Mouse (Mus musculus) forebrain, embryonic 14.5 days (tissue): ENCODE measurements around the gene Sar1a. TPM values are rescaled to one million over a fixed set of nuclear protein-coding genes. Genes with fewer than 3 reads are reported as not detected.

Experiments used
- ATAC-seq: fragments of 200-750 bp; cut with Nextera tagmentation; 2 replicates; pipeline ENCODE4 v1.8.0; 2017; ENCODE audit warnings: mild to moderate bottlenecking, moderate library complexity
- DNase-seq: peaks from one replicate; pipeline ENCODE4 v3.0.0-alpha.2; 2015; ENCODE audit warnings: low spot score
- H3K27ac ChIP-seq: fragments of 300-500 bp; sonication (generic); 2 replicates; pipeline ENCODE4 v1.5.1; 2014; ENCODE audit warnings: low read depth, mild to moderate bottlenecking, control low read depth, low read length, moderate library complexity
- H3K27me3 ChIP-seq: fragments of 300-500 bp; sonication (generic); replicated peaks from 2 replicates; pipeline ENCODE4 v1.6.1; 2014; ENCODE audit warnings: low read length, control low read depth, mixed read lengths; ENCODE audit not compliant: control insufficient read depth, insufficient read depth
- H3K36me3 ChIP-seq: fragments of 300-500 bp; sonication (generic); 2 replicates; pipeline ENCODE4 v1.6.1; 2014; ENCODE audit warnings: low read length, control low read depth; ENCODE audit not compliant: control insufficient read depth, insufficient read depth
- H3K4me1 ChIP-seq: fragments of 300-500 bp; sonication (generic); 2 replicates; pipeline ENCODE4 v1.6.1; 2014; ENCODE audit warnings: antibody characterized with exemption, low read length, control low read depth; ENCODE audit not compliant: control insufficient read depth, insufficient read depth
- H3K4me2 ChIP-seq: fragments of 300-500 bp; sonication (generic); 2 replicates; pipeline ENCODE4 v1.6.1; 2014; ENCODE audit warnings: mild to moderate bottlenecking, control low read depth, low read length
- H3K4me3 ChIP-seq: fragments of 300-500 bp; sonication (generic); 2 replicates; pipeline ENCODE4 v1.5.1; 2014; ENCODE audit warnings: low read depth, low read length, control low read depth
- H3K9ac ChIP-seq: fragments of 300-500 bp; sonication (generic); 2 replicates; pipeline ENCODE4 v1.6.1; 2014; ENCODE audit warnings: mild to moderate bottlenecking, low read length, control low read depth, moderate library complexity
- H3K9me3 ChIP-seq: fragments of 300-500 bp; sonication (generic); replicated peaks from 2 replicates; pipeline ENCODE4 v1.6.1; 2016; ENCODE audit warnings: low read length, control low read depth, mixed read lengths; ENCODE audit not compliant: control insufficient read depth
- WGBS: fragments of 180-500 bp; shearing (Covaris S2); extraction: QIAGEN DNeasy Blood & Tissue Kit; methylation state at CpG from one replicate; pipeline ENCODE4 v1.1.7; 2014; 5-methylcytosine and 5-hydroxymethylcytosine counted together
- polyA plus RNA-seq: library from polyadenylated mRNA; unstranded; fragments of >200 nt; fragmentation: Nextera tagmentation; extraction: Ambion mirVana; gene quantifications from 2 replicates; pipeline ENCODE4 v1.2.1, GENCODE M21; 2014

The Sar1a gene
- polyA plus RNA-seq, 1 experiment from 2014 or later = 245 TPM

DNA sequence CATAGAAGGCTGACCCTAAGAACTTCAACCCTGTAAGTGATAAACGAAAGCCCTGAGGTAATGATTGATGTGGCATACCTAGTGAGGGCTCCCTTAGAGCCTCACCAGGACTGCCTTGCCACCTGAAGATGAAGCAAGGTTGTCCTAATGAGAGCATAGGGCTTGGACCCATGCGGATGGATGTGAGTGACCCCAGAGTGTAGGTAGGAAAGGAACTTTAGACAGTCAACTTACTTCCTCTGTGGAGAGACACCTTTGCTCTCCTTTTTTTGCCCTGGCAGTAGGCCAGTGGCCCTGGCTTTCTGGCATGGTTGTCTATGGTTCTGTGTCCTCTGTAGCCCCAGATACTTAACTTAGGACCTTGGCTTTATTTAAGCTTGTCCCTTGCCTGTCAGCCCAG, 16.9 kb downstream of the Sar1a start:
- no peak overlapping the region for H3K27ac ChIP-seq
- ATAC-seq (no peak), DNase-seq (no peak)
- 91% methylated on average over 2 of the region's 2 CpGs for WGBS
- H3K9ac ChIP-seq = no peak overlapping the region
- H3K27me3 ChIP-seq = no peaks in the 10 kb centered on the region
- H3K4me2 ChIP-seq = peak overlapping the region; percentile 99
- H3K4me3 ChIP-seq = 0 out of 2 replicates have a peak overlapping the region, but pooled peaks have one; percentile 82
- H3K36me3 ChIP-seq = peaks cover 21% of the 10 kb centered on the region
- peaks cover 11% of the 10 kb centered on the region for H3K4me1 ChIP-seq
- H3K9me3 ChIP-seq = no peaks in the 10 kb centered on the region

DNA sequence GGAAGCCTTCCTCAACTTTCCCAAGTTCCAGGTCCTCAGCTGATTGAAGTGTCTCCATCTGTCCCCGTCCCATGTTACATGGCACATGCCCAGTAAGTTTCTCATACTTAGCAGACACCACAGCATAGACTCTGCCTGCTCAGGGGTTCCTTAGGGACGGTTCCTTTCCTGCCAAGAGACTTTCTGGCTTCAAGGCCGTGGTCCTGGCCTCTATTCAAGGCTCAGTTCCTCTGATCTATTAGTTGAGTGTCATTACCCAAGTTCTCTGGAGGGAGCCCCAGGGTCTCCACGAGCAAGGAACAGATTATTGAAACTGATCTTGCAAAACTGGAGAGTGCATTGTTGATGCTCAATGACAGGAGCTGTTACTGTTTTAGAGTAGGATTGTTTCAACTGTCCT, 24.6 kb downstream of the Sar1a start:
- H3K9me3 ChIP-seq = no peaks in the 10 kb centered on the region
- DNase-seq = peak; percentile 11
- 81% methylated on average over 4 of the region's 4 CpGs for WGBS
- H3K4me1 ChIP-seq = no peaks in the 10 kb centered on the region
- no peak for ATAC-seq
- H3K27me3 ChIP-seq = no peaks in the 10 kb centered on the region
- no peak overlapping the region for H3K27ac ChIP-seq
- no peak overlapping the region for H3K4me2 ChIP-seq
- H3K4me3 ChIP-seq = no peak overlapping the region
- no peak overlapping the region for H3K9ac ChIP-seq
- H3K36me3 ChIP-seq = peaks cover 21% of the 10 kb centered on the region

DNA sequence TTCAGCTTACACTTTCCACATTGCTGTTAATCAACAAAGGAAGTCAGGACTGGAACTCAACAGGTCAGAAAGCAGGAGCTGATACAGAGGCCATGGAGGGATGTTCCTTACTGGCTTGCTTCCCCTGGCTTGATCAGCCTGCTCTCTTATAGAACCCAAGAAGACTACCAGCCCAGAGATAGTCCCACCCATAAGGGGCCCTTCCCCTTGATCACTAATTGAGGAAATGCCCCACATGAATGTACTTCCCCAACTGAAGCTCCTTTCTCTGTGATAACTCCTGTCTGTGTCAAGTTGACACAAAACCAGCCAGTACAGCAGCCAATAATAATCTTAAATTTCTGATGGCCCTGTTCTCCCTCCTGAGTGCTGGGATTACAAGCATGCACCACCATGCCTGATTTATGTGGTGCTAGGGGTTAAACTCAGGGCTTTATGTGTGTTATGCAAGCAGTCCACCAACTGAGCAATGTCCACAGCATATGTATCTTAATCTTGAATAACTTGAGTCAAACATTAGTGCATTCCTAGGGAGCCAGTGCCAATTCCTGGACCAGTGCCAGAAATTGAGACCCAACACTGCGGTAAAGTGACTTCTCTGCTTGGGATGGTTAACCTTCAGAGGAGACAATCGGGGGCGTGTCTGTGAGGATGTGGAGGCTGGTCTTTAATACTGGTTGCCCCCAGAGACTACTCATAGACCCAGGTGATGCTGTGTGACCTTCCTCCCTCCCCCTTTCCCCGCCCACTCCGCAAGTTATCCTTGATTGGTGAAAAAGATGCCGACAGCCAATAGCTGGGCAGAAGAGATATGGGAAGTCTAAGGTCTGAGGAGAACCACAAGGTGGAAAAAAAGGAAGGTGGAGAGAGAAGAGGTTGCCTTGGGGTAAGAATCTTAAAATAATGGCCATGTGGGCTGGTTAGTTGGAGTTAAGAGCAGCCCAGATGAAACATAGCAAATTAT, 26.6 kb downstream of the Sar1a start:
- Histone ChIP-seq H3K4me1 (no peaks in the 10 kb centered on the region), H3K36me3 (peaks cover 21% of the 10 kb centered on the region), H3K9me3 (no peaks in the 10 kb centered on the region), H3K4me3 (no peak overlapping the region), H3K4me2 (no peak overlapping the region), H3K9ac (no peak overlapping the region), H3K27ac (no peak overlapping the region), H3K27me3 (no peaks in the 10 kb centered on the region)
- ATAC-seq (no peak), DNase-seq (no peak)
- 79% methylated on average over 6 of the region's 6 CpGs for WGBS

DNA sequence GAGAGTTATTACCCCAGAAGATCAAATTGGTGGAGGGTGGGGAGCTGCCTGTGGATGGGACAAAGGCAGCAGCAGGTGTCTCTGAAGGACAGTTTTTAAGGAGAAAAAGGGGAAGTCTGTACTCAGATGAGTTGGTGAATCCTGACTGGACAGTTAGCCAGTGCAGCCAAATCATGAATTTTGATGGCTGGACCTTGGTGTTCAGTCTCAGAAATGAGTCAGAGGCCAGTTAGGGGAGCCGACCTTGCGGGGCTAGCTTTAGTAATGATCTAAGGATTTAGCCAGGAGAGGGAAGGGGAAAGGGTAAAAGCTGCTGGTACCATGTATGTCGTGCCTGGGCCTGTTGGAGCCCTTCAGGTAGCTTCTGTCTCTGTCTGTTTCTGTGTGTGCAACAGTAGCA, 33.5 kb downstream of the Sar1a start:
- ATAC-seq (no peak), DNase-seq (no peak)
- Histone ChIP-seq H3K9ac (no peak overlapping the region), H3K4me1 (peaks cover 3% of the 10 kb centered on the region; the same call in 1 of the 2 replicates), H3K27ac (no peak overlapping the region), H3K4me2 (no peak overlapping the region), H3K36me3 (no peaks in the 10 kb centered on the region), H3K9me3 (no peaks in the 10 kb centered on the region), H3K27me3 (no peaks in the 10 kb centered on the region), H3K4me3 (no peak overlapping the region)
- WGBS = 69% methylated on average over 3 of the region's 3 CpGs

DNA sequence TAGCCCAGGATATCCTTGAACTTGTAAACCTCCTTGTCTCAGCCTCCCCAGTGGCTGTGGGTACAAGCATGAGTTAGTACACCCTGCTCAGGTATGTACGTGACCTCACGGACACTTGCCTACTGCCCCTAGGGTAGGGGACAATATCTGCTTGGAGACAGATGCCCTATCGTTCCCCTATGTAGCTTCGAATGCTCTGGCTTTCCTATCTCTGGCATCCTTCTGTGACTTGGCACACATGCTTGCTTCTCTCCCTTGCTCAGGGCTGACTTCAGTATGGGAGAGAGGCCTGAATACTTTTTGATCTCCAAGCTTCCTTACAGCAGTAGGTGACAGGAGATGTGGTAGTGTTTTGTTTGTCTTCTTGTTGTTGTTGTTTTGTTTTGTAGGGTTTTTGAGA, 34.0 kb downstream of the Sar1a start:
- WGBS = 91% methylated on average over 4 of the region's 4 CpGs

DNA sequence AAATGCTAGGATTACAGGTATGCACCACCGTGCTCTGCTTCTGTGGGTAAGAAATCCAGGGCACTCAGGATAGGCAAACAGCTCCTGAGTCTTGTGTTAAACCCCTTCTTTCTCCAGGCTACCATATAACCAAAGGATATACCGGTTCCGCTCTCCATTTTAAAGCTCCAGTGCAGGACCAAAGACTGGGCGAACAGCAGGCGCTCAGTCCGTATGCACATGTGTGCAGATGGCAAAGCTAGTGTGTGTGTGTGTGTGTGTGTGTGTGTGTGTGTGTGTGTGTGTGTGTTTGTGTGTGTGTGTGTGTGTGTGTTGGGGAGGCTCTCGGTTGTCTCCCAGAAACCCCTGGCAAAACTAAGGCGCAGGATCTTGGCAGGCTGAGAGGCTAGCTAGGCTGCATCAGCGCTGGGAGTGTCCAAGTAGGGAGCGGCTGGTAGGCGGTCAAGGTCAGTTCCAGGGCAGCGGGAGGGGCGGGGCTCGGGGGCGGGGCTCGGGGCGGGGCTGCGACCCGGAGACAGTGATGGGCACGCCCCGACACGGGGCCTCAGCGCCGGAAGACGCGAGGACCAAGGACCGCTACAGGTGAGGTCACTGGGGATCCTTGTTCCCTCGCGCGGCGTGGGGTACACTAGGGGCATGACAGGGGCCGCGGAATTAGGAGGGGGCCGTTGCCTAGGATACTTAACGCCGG, 34.8 kb downstream of the Sar1a start, which contains the start of gene Aifm2:
Gene Aifm2 (plus strand): TSS at position 493 of the 691 bp plus-strand sequence.
- Histone ChIP-seq H3K4me1 (peaks cover 3% of the 10 kb centered on the region; the same call in 1 of the 2 replicates), H3K4me3 (peak within 1 kb of the TSS; percentile 42), H3K9me3 (no peaks in the 10 kb centered on the region), H3K27ac (no peak within 1 kb of the TSS), H3K27me3 (no peaks in the 10 kb centered on the region), H3K36me3 (no peaks in the 10 kb centered on the region), H3K9ac (peak within 1 kb of the TSS; percentile 55), H3K4me2 (peak within 1 kb of the TSS; percentile 78)
- DNase-seq (peak; percentile 44), ATAC-seq (peak; percentile 62)
- 15% methylated on average over 29 of the region's 36 CpGs for WGBS

More for the DNA sequence above, 34.0 kb downstream of the Sar1a start:
- Histone ChIP-seq H3K4me3 (no peak overlapping the region), H3K4me1 (peaks cover 3% of the 10 kb centered on the region; the same call in 1 of the 2 replicates), H3K27me3 (no peaks in the 10 kb centered on the region), H3K27ac (no peak overlapping the region), H3K9ac (no peak overlapping the region), H3K9me3 (no peaks in the 10 kb centered on the region), H3K4me2 (no peak overlapping the region), H3K36me3 (no peaks in the 10 kb centered on the region)
- DNase-seq (no peak), ATAC-seq (no peak)

DNA sequence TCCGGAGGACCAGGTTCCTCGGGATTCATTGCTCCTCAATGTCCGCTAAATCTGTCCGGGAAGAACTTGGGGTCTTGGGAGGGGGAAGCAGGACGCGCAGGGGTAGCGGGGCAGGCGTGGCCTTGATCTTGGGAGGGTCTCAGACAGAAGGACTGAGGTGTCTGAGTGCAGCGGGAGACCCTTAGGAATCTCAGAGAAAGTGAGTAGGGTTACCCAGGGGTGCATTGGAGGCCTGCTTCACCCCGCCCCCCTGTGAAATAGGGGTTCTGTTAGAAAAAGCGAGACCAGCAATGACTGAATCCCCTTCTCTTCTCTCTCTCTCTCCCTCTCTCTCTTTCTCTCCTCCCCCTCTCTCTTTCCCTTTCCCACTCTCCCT, 35.4 kb downstream of the Sar1a start:
- ATAC-seq = peak; percentile 34; the same call in 1 of the 2 replicates
- Histone ChIP-seq H3K27ac (no peak overlapping the region), H3K4me1 (peaks cover 3% of the 10 kb centered on the region; the same call in 1 of the 2 replicates), H3K4me2 (peak overlapping the region; percentile 78), H3K9me3 (no peaks in the 10 kb centered on the region), H3K9ac (peak overlapping the region; percentile 55), H3K4me3 (peak overlapping the region; percentile 42), H3K27me3 (no peaks in the 10 kb centered on the region), H3K36me3 (no peaks in the 10 kb centered on the region)
- 1% methylated on average over 10 of the region's 11 CpGs for WGBS
- no peak for DNase-seq

DNA sequence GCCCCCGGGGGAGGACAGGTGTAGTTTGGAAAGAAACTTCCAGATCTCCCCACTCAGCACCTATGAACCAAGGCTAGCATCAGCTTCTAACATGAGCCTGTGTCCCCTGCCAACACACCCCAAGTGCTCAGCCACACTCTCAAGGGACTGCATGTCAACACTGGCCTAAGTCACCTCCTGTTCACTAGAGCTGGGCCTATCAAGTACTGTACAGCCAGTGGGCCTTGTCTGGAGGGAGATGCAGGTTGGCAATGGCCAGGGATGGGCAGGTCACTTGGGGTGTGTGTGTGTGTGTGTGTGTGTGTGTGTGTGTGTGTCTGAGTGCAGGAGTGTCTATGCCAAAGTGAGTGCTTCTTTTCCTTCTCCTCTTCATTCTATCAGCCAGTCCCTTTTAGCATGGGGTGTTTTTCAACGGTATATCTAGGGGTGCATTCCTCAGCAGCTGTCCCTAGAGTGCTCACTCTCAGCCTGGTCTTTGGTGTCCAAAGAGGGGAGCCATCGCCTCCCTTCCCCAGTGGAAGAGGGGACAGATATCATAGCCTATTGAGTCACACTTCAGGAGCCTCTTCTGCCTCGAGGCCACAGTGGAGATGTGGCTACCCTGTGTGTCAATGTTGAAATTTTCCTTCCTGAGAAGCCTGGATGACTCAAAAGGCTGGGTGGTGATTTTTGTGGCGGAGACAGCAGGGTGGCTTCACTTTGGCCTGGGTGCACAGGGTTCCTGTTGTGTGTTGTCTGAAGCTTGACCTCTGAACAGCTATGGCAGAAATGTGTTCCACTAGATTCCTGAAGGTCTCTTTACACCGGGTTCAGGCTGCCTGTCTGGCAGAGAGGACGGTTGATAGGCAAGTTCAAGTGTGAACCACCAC, 36.1 kb downstream of the Sar1a start:
- no peaks in the 10 kb centered on the region for H3K9me3 ChIP-seq
- no peak overlapping the region for H3K4me3 ChIP-seq
- H3K27me3 ChIP-seq = no peaks in the 10 kb centered on the region
- peaks cover 3% of the 10 kb centered on the region; the same call in 1 of the 2 replicates for H3K4me1 ChIP-seq
- no peak overlapping the region for H3K9ac ChIP-seq
- H3K27ac ChIP-seq = no peak overlapping the region
- no peaks in the 10 kb centered on the region for H3K36me3 ChIP-seq
- H3K4me2 ChIP-seq = peak overlapping the region; percentile 78; the same call in 1 of the 2 replicates
- ATAC-seq = no peak
- 73% methylated on average over 7 of the region's 7 CpGs for WGBS
- DNase-seq = no peak
